Mouse (Mus musculus): Measurements from ENCODE around the gene Hoxc5.

DNA sequence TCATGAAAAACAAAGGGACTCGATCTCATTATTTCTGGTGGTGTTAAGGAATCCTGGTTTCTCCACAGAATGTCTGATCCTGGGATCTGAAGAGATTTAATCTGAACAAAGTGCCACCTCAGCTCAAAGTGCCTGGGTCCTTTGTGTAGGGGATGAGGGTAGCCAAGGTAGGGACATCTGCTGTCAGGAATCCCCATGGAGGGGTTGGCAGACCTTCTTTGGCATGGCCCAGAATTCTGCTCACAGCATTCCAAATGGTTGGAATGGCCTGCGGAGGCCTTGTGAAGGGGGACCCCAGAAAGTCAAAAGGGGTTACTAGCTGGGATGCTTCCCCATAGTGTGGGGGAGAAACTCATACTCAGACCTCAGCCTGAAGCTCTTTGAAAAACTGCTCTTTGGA lies 18.4 kb upstream of the Hoxc5 start:
- TF ChIP-seq CTCF (IDR thresholded peaks at IDR 0.05; ENCODE audit: borderline replicate concordance, extremely low read depth, insufficient read depth, insufficient read length) (no peak), POLR2A (IDR thresholded peaks at IDR 0.05; ENCODE audit: borderline replicate concordance, extremely low read depth, insufficient read depth, insufficient read length, poor library complexity, severe bottlenecking) (no peak)
